Mouse (Mus musculus) MEL (cell line): ENCODE measurements around the gene Crnkl1. TPM values are rescaled to one million over a fixed set of nuclear protein-coding genes. Genes with fewer than 3 reads are reported as not detected.

Experiments
- DNase-seq: peaks from one replicate; pipeline ENCODE4 v3.0.0; 2011; ENCODE audit warnings: low read depth, low spot score
- H3K27ac ChIP-seq: 2 replicates; pipeline ENCODE4 v1.5.1; 2012; ENCODE audit warnings: low read depth, mild to moderate bottlenecking, control low read depth, low read length, moderate library complexity; ENCODE audit not compliant: control insufficient read depth
- H3K27me3 ChIP-seq, 2 experiments: fragments of 150-350 bp in 1 of 2; sonication (generic) in 1 of 2; 2 replicates each; pipeline ENCODE4 v1.6.1; 2012; ENCODE audit warnings: low read length in 2 of 2, mild to moderate bottlenecking in 2 of 2, improper control_type of control experiment in 1 of 2, moderate library complexity in 1 of 2; ENCODE audit not compliant: insufficient read depth in 2 of 2, control insufficient read depth in 1 of 2
- H3K36me3 ChIP-seq, 2 experiments: 2 replicates each; pipeline ENCODE4 v1.6.1; 2012 to 2014; ENCODE audit warnings: low read length in 2 of 2, improper control_type of control experiment in 1 of 2, inconsistent platforms in 1 of 2, mild to moderate bottlenecking in 1 of 2; ENCODE audit not compliant: insufficient read depth in 2 of 2, control insufficient read depth in 1 of 2
- H3K4me1 ChIP-seq, 2 experiments: fragments of 150-350 bp in 1 of 2; sonication (generic) in 1 of 2; 2 replicates each; pipeline ENCODE4 v1.6.1; 2012; ENCODE audit warnings: low read length in 2 of 2, improper control_type of control experiment in 1 of 2, mild to moderate bottlenecking in 1 of 2; ENCODE audit not compliant: insufficient read depth in 2 of 2, control insufficient read depth in 1 of 2
- H3K4me3 ChIP-seq, 2 experiments: fragments of 150-350 bp in 1 of 2; sonication (generic) in 1 of 2; 2 replicates each; pipeline ENCODE4 v1.5.1; 2012; ENCODE audit warnings: low read depth in 2 of 2, low read length in 2 of 2, mild to moderate bottlenecking in 2 of 2, moderate library complexity in 2 of 2, control low read depth in 1 of 2, improper control_type of control experiment in 1 of 2; ENCODE audit not compliant: control insufficient read depth in 1 of 2, insufficient read depth in 1 of 2
- H3K79me2 ChIP-seq: 2 replicates; pipeline ENCODE4 v1.6.1; 2012; ENCODE audit warnings: mild to moderate bottlenecking, low read length, moderate library complexity; ENCODE audit not compliant: control insufficient read depth, poor library complexity, insufficient read depth
- H3K9ac ChIP-seq: 2 replicates; pipeline ENCODE4 v1.6.1; 2012; ENCODE audit warnings: low read depth, mild to moderate bottlenecking, control low read depth, low read length, moderate library complexity; ENCODE audit not compliant: control insufficient read depth, poor library complexity, severe bottlenecking
- H3K9me3 ChIP-seq: fragments of 150-350 bp; sonication (generic); replicated peaks from 2 replicates; pipeline ENCODE4 v1.6.1; 2012; ENCODE audit warnings: mild to moderate bottlenecking, low read length, improper control_type of control experiment, moderate library complexity; ENCODE audit not compliant: insufficient read depth
- CHD2 ChIP-seq: IDR thresholded peaks from 2 replicates; pipeline ENCODE4 v1.6.1; 2011; ENCODE audit warnings: low read length, improper control_type of control experiment
- CTCF ChIP-seq, 3 experiments: IDR thresholded peaks in 2 of 3; conservative IDR thresholded peaks in 1 of 3; 2 replicates each; pipeline ENCODE4 v1.5.1; 2011 to 2012; ENCODE audit warnings: low read length in 3 of 3, low read depth in 2 of 3, mild to moderate bottlenecking in 2 of 3, improper control_type of control experiment in 1 of 3, inconsistent platforms in 1 of 3, mixed read lengths in 1 of 3, moderate library complexity in 1 of 3; ENCODE audit not compliant: control insufficient read depth in 1 of 3, insufficient read depth in 1 of 3, poor library complexity in 1 of 3, severe bottlenecking in 1 of 3
- ELF1 ChIP-seq: IDR thresholded peaks from 2 replicates; pipeline ENCODE4 v1.6.1; 2014; ENCODE audit warnings: low read depth, mild to moderate bottlenecking, inconsistent platforms, low read length, improper control_type of control experiment, moderate library complexity
- EP300 ChIP-seq, 2 experiments: IDR thresholded peaks; 2 replicates each; pipeline ENCODE4 v1.6.1; 2011; ENCODE audit warnings: improper control_type of control experiment in 2 of 2, low read length in 2 of 2, low read depth in 1 of 2, mild to moderate bottlenecking in 1 of 2
- GABPA ChIP-seq: IDR thresholded peaks from 2 replicates; pipeline ENCODE4 v1.6.1; 2012; ENCODE audit warnings: low read depth, mild to moderate bottlenecking, inconsistent platforms, low read length, improper control_type of control experiment, moderate library complexity
- HCFC1 ChIP-seq: IDR thresholded peaks from 2 replicates; pipeline ENCODE4 v1.6.1; 2012; ENCODE audit warnings: low read depth, mild to moderate bottlenecking, inconsistent platforms, low read length, improper control_type of control experiment, moderate library complexity
- KAT2A ChIP-seq: conservative IDR thresholded peaks from 2 replicates; pipeline ENCODE4 v1.6.1; 2012; ENCODE audit warnings: low read depth, low read length, improper control_type of control experiment, inconsistent platforms
- MAFK ChIP-seq: IDR thresholded peaks from 2 replicates; pipeline ENCODE4 v1.6.1; 2011; ENCODE audit warnings: low read depth, mild to moderate bottlenecking, low read length, improper control_type of control experiment, borderline replicate concordance
- MEF2A ChIP-seq: IDR thresholded peaks from 2 replicates; pipeline ENCODE4 v1.6.1; 2014; ENCODE audit warnings: low read depth, mild to moderate bottlenecking, inconsistent platforms, low read length, improper control_type of control experiment; ENCODE audit not compliant: poor library complexity, insufficient replicate concordance, severe bottlenecking; ENCODE audit errors: extremely low read depth
- POLR2AphosphoS2 ChIP-seq: IDR thresholded peaks from 2 replicates; pipeline ENCODE4 v1.6.1; 2011; ENCODE audit warnings: low read length, improper control_type of control experiment
- RCOR1 ChIP-seq: IDR thresholded peaks from 2 replicates; pipeline ENCODE4 v1.6.1; 2012; ENCODE audit warnings: low read depth, mild to moderate bottlenecking, inconsistent platforms, low read length, improper control_type of control experiment
- TAL1 ChIP-seq: IDR thresholded peaks from 2 replicates; pipeline ENCODE4 v1.6.1; 2012; ENCODE audit warnings: mild to moderate bottlenecking, inconsistent platforms, low read length, moderate library complexity, mixed read lengths
- TBP ChIP-seq: IDR thresholded peaks from 2 replicates; pipeline ENCODE4 v1.8.0; 2011; ENCODE audit warnings: low read depth, low read length, improper control_type of control experiment
- ZKSCAN1 ChIP-seq: IDR thresholded peaks from 2 replicates; pipeline ENCODE4 v1.6.1; 2012; ENCODE audit warnings: low read depth, mild to moderate bottlenecking, inconsistent platforms, low read length, improper control_type of control experiment, moderate library complexity
- ZMIZ1 ChIP-seq: IDR thresholded peaks from 2 replicates; pipeline ENCODE4 v1.6.1; 2012; ENCODE audit warnings: low read depth, mild to moderate bottlenecking, inconsistent platforms, low read length, improper control_type of control experiment, moderate library complexity
- ZNF384 ChIP-seq: IDR thresholded peaks from 2 replicates; pipeline ENCODE4 v1.6.1; 2012; ENCODE audit warnings: low read depth, mild to moderate bottlenecking, inconsistent platforms, low read length, improper control_type of control experiment
- polyA plus RNA-seq, 2 experiments: library from polyadenylated mRNA; stranded (reverse) in 1 of 2; unstranded in 1 of 2; fragments of >175 nt in 1 of 2; fragments of >200 nt in 1 of 2; gene quantifications; 2 replicates each; pipeline versions ENCODE4 v1.2.1 to v1.2.4; 2012; ENCODE audit warnings: low replicate concordance in 2 of 2, low read depth in 1 of 2; ENCODE audit not compliant: insufficient read length in 2 of 2, insufficient read depth in 1 of 2, missing spikeins in 1 of 2
- total RNA-seq: library from RNA; depleted of rRNA; stranded (reverse); fragments of 300-350 nt; gene quantifications from 2 replicates; pipeline ENCODE4 v1.2.3, GENCODE M21; 2012

The Crnkl1 gene
- total and polyA plus RNA-seq, 3 experiments = 23.8 to 297 (median 30.3) TPM

GRCm38 (mm10) chr2:145982317-145983045 is 47.7 kb upstream of the Crnkl1 start:
- no peaks in the 10 kb centered on the region; a peak in 1 of 4 replicates for H3K27me3 ChIP-seq
- no peaks in the 10 kb centered on the region for H3K79me2 ChIP-seq
- TF ChIP-seq EP300 (IDR thresholded peaks at IDR 0.05; ENCODE audit: low read depth in 1 of 2, low read length in 2 of 2) (no peak), ZNF384 (no peak), ELF1 (no peak), ZMIZ1 (no peak), TAL1 (no peak), TBP (no peak)
- no peaks in the 10 kb centered on the region for H3K9me3 ChIP-seq
- H3K36me3 ChIP-seq = no peaks in the 10 kb centered on the region
- DNase-seq = no peak
- no peak overlapping the region for H3K9ac ChIP-seq
- H3K4me3 ChIP-seq = no peak overlapping the region
- H3K27ac ChIP-seq = no peak overlapping the region
- no peaks in the 10 kb centered on the region for H3K4me1 ChIP-seq

DNA sequence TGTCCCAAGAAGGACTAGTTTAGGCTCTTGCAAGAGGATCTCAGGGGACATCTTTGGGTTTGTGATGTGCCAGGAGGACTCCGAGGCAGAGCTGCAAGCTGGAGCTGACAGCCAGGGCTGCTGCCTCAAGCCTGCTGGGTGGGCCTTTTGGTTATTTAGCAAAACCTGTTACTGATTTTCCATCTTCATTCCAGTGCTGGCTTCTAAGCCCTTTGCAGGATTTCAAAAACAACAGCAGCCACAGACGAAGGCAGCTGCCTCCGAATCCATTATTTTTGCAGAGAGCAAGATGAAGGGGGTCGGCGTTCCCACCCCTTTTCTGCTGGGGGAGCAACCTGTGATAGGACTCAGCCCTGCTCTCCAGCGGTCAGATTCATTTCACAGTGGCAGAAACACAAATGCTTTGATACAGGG is 46.9 kb upstream of the Crnkl1 start:
- no peak for TF ChIP-seq HCFC1
- TF ChIP-seq POLR2AphosphoS2 = no peak
- TF ChIP-seq CHD2 = no peak
- TF ChIP-seq ZKSCAN1 = no peak
- no peak for TF ChIP-seq MAFK
- TF ChIP-seq RCOR1 = no peak
- TF ChIP-seq GABPA = no peak
- TF ChIP-seq CTCF (IDR thresholded peaks at IDR 0.05 in 2 of 3, conservative IDR thresholded peaks at IDR 0.05 in 1 of 3; ENCODE audit: control insufficient read depth in 1 of 3, insufficient read depth in 1 of 3, low read depth in 2 of 3, low read length in 3 of 3, poor library complexity in 1 of 3, severe bottlenecking in 1 of 3) = no peak
- TF ChIP-seq MEF2A = no peak
- no peak for TF ChIP-seq KAT2A
- no peaks in the 10 kb centered on the region for H3K9me3 ChIP-seq
- no peaks in the 10 kb centered on the region for H3K79me2 ChIP-seq
- no peaks in the 10 kb centered on the region for H3K36me3 ChIP-seq
- no peak for DNase-seq
- H3K27me3 ChIP-seq = no peaks in the 10 kb centered on the region; a peak in 1 of 4 replicates
- no peak overlapping the region for H3K27ac ChIP-seq
- no peak overlapping the region for H3K9ac ChIP-seq
- H3K4me1 ChIP-seq = no peaks in the 10 kb centered on the region
- H3K4me3 ChIP-seq = no peak overlapping the region
